Mouse (Mus musculus) kidney, adult 2 months (tissue): Measurements from ENCODE around the gene Cstad. TPM values are rescaled to one million over a fixed set of nuclear protein-coding genes. Genes with fewer than 3 reads are reported as not detected.
A peak's percentile ranks its signal among the peaks of the same experiment; 100 is the strongest.

Experiments
- DNase-seq: peaks from one replicate; pipeline ENCODE4 v3.0.0; 2021
- H3K27ac ChIP-seq: fragments of 200-500 bp; 2 replicates; pipeline ENCODE4 v1.5.1; 2012; ENCODE audit warnings: low read depth, low read length, control low read depth, inconsistent platforms; ENCODE audit not compliant: insufficient read depth
- H3K27me3 ChIP-seq: fragments of 200-500 bp; replicated peaks from 2 replicates; pipeline ENCODE4 v1.6.1; 2012; ENCODE audit warnings: mild to moderate bottlenecking, moderate library complexity, low read length, inconsistent platforms; ENCODE audit not compliant: control insufficient read depth, insufficient read depth
- H3K36me3 ChIP-seq: fragments of 200-500 bp; 2 replicates; pipeline ENCODE4 v1.6.1; 2012; ENCODE audit warnings: mild to moderate bottlenecking, moderate library complexity, low read length, inconsistent platforms; ENCODE audit not compliant: control insufficient read depth, insufficient read depth
- H3K4me1 ChIP-seq: fragments of 200-500 bp; 2 replicates; pipeline ENCODE4 v1.6.1; 2011; ENCODE audit warnings: low read length; ENCODE audit not compliant: control insufficient read depth, insufficient read depth
- H3K4me3 ChIP-seq: fragments of 200-500 bp; 2 replicates; pipeline ENCODE4 v1.5.1; 2011; ENCODE audit warnings: mild to moderate bottlenecking, low read depth, low read length, control low read depth; ENCODE audit not compliant: insufficient read depth
- CTCF ChIP-seq: fragments of 200-500 bp; conservative IDR thresholded peaks from 2 replicates; pipeline ENCODE4 v1.5.1; 2011; ENCODE audit warnings: low read depth, mild to moderate bottlenecking, control low read depth, low read length, moderate library complexity, mixed read lengths; ENCODE audit not compliant: insufficient read depth, insufficient read length
- POLR2A ChIP-seq: fragments of 200-500 bp; IDR thresholded peaks from one replicate; pipeline ENCODE4 v1.6.1; 2011; ENCODE audit warnings: low read depth, low read length, control low read depth
- WGBS: fragments of 180-500 bp; shearing (Covaris S2); methylation state at CpG from one replicate; pipeline ENCODE4 v1.1.7; 2018; 5-methylcytosine and 5-hydroxymethylcytosine counted together
- polyA plus RNA-seq: library from polyadenylated mRNA; depleted of rRNA; stranded (reverse); fragments of >200 nt; gene quantifications from 2 replicates; pipeline ENCODE4 v1.2.3, GENCODE M21; 2012; rRNA removed

Gene Cstad
- 1.2 and 1.3 TPM in 2 replicates for polyA plus RNA-seq

DNA sequence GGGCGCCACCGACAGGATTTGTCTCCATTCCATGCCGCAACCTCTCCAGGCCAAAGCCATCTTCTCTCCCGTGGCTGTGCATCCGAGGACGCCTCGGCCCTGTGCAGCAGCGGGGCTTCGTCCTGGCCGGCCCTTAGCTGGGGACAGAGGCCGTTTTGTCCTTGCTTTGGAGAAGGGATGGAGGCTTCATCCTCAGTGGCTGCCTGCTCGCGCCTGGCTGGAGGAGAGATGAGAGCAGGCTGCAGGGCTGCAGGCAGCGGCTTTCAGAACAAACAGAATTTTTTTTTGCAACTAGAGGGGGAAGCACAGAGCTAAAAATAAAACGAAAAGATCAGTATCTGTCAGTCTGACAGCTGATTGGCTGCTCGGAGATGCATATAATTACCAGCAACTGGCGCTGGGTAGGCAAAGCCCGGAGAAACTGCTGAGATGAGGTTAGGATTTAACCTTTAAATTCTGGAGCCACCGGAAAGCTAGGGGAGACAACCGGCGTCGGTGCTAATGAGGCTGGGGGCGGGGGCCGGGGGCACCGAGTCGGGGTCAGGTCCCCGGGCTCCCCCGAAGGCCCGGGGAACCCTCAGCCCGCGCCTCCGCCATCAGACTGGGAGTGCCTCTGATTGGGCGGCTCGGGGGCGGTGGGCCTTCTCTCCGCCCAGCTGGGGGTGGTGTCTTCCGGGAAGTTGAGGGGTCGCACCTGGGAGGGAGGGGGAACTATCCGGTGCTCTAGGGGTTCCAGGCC lies at the start of gene Cstad:
Gene Cstad, plus strand, starts transcription at position 400 of the 739 bp plus-strand sequence.
- peaks cover 4% of the 10 kb centered on the region; the same call in 1 of the 2 replicates for H3K4me1 ChIP-seq
- H3K4me3 ChIP-seq: peak within 1 kb of the TSS; percentile 72
- TF ChIP-seq CTCF (no peak), POLR2A (no peak)
- H3K27me3 ChIP-seq: no peaks in the 10 kb centered on the region
- H3K36me3 ChIP-seq: no peaks in the 10 kb centered on the region
- DNase-seq: peak; percentile 88
- 6% methylated on average over 39 of the region's 39 CpGs for WGBS
- H3K27ac ChIP-seq: peak within 1 kb of the TSS; percentile 94

DNA sequence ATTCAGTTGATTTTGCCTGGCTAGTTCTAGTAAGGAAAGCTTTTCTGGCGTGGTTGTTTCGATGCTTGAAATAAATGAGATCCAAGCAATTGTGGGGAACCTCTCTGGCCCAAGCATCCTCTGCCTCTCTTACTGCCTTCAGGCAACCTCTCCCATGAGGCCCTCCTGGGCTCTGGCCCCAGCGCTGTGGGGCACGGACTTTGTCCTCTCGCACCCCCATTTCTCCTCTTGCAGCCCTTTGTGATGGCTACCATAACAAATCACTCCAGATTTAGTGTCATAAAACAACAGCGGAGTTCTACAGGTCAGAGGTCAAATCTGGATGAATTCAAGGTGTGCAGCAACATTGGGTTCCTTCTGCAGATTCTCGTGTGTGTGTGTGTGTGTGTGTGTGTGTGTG lies 49.1 kb upstream of the Cstad start:
- no peaks in the 10 kb centered on the region for H3K36me3 ChIP-seq
- 53% methylated on average over 7 of the region's 7 CpGs for WGBS
- TF ChIP-seq POLR2A (no peak), CTCF (no peak)
- no peak overlapping the region for H3K27ac ChIP-seq
- 0 out of 2 replicates have a peak, but pooled peaks cover 11% of the 10 kb centered on the region for H3K4me1 ChIP-seq
- H3K27me3 ChIP-seq: no peaks in the 10 kb centered on the region
- no peak for DNase-seq
- no peak overlapping the region for H3K4me3 ChIP-seq

DNA sequence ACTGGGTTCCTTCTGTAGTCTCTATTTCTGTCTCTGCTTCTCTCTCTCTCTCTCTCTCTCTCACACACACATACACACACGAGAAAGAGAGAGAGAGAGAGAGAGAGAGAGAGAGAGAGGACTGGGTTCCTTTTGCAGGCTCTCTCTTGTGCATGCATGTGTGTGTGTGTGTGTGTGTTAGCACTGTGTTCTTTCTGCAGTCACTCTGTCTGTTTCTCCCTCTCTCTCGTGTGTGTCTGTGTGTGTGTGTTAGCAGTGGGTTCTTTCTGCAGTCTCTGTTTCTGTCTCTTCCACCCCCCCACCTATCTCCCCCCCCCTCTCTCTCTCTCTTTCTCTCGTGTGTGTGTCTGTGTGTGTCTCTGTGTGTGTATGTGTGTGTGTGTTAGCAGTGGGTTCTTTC lies 48.6 kb upstream of the Cstad start:
- WGBS: 61% methylated on average over 3 of the region's 3 CpGs
- no peak overlapping the region for H3K27ac ChIP-seq
- 0 out of 2 replicates have a peak, but pooled peaks cover 10% of the 10 kb centered on the region for H3K4me1 ChIP-seq
- H3K4me3 ChIP-seq: no peak overlapping the region
- DNase-seq: no peak
- no peaks in the 10 kb centered on the region for H3K27me3 ChIP-seq
- no peaks in the 10 kb centered on the region for H3K36me3 ChIP-seq
- no peak for TF ChIP-seq CTCF
- no peak for TF ChIP-seq POLR2A

DNA sequence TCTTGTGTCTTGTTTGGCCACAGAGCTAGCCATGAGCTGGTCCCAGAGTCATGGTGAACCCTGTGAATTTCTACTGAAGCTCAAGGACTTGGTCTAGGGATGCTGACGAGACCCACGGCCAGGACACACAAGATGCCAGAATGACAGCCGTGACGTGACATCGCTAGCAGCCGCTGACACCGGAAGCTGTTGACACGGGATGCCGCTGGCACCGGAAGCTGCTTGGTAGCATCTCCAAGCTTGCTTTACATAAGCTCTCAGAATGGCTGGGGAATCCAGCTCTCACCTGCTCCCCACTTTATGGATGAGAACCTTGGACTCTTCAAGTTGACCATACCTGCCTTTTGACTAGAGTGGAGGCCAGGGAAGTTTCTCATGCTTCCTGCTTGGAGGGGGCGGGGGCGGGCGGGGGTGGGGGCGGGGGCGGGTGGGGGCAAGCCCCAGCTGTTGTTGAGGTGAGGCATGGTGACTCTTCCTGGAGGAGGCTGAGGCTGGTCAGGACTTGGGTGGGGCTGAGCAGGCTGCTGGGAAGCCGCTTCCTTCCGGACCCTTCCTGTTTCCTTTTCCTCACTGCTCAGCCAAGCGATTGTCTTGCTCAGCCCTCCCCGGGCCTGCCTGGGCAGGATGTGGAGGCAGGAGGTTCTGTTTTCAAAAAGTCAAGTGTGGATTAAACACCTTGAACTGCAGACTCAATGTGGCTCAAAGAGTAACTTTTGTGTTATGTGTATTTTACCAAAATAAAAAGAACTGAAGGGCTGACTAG lies 47.2 kb upstream of the Cstad start:
- TF ChIP-seq POLR2A (no peak), CTCF (no peak)
- 61% methylated on average over 19 of the region's 19 CpGs for WGBS
- H3K36me3 ChIP-seq: no peaks in the 10 kb centered on the region
- H3K4me3 ChIP-seq: no peak overlapping the region
- H3K4me1 ChIP-seq: 0 out of 2 replicates have a peak, but pooled peaks cover 5% of the 10 kb centered on the region
- peak; percentile 84 for DNase-seq
- no peaks in the 10 kb centered on the region for H3K27me3 ChIP-seq
- peak overlapping the region; percentile 72 for H3K27ac ChIP-seq

DNA sequence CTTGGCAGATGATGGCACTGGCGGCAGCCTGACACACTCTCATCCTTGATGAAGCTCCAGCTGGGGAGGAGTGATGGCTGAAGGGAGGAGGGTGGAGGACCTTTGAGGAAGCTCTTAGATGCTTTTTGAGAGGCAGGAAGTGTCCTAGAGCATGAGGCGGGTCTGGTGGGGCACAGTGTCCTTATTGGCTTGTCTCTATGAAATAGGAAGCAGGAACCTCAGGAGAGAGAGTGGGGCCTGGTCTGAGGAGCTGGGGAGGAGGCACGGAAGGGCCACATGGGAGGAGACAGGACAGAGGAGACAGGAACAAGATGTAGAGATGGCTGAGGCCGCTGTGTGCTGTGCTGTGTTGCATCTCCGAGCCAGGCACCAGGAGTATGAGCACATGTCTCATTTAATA lies 43.3 kb upstream of the Cstad start:
- no peak overlapping the region for H3K4me3 ChIP-seq
- H3K36me3 ChIP-seq: no peaks in the 10 kb centered on the region
- peak; percentile 25 for DNase-seq
- TF ChIP-seq POLR2A: no peak
- TF ChIP-seq CTCF: no peak
- no peaks in the 10 kb centered on the region for H3K27me3 ChIP-seq
- 74% methylated on average over 5 of the region's 5 CpGs for WGBS
- H3K27ac ChIP-seq: no peak overlapping the region
- no peaks in the 10 kb centered on the region for H3K4me1 ChIP-seq

DNA sequence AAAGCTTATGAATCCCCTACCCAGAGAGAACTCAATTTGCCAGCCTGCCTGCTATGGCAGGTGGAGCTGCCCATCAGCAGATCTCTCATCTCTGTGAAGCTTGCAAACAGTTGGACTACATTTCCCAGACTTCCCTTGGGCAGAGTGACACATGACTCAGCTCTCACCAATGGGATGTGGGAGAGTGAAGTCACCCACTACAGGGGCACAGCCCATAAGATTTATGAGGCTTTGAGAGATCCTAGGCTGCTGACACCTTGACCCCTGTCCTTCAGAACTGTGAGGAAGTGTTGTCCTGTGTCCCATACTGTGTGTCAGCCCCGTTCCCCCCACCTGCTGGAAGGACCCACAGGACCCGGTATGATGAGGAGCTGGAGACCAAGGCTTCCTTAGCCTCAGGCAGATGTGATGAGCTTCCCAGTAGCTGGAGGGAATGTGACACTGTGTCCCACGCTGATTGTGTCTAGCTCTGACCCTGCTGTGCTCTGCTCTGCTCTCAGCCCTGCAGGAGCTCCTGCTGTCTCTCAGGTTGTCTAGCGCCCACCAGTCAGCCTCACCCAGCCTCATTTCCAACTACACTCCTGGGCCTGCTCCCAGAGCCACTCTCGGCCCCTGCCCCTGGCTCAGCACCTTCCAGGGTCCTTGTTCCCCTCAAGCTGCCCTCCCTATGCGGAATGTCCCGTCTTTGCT lies 40.8 kb upstream of the Cstad start:
- Histone ChIP-seq H3K4me1 (no peaks in the 10 kb centered on the region), H3K27ac (no peak overlapping the region), H3K36me3 (no peaks in the 10 kb centered on the region), H3K27me3 (no peaks in the 10 kb centered on the region), H3K4me3 (no peak overlapping the region)
- peak; percentile 61 for DNase-seq
- TF ChIP-seq POLR2A: no peak
- TF ChIP-seq CTCF: no peak
- 69% methylated on average over 7 of the region's 7 CpGs for WGBS
